Mouse (Mus musculus): ENCODE measurements around the gene Lars2.
"Not testable (repeated sequence)": the region's sequence is repeated elsewhere in the genome, so short reads cannot be mapped to it uniquely, and the experiment has no call there.

Lars2 gene

DNA sequence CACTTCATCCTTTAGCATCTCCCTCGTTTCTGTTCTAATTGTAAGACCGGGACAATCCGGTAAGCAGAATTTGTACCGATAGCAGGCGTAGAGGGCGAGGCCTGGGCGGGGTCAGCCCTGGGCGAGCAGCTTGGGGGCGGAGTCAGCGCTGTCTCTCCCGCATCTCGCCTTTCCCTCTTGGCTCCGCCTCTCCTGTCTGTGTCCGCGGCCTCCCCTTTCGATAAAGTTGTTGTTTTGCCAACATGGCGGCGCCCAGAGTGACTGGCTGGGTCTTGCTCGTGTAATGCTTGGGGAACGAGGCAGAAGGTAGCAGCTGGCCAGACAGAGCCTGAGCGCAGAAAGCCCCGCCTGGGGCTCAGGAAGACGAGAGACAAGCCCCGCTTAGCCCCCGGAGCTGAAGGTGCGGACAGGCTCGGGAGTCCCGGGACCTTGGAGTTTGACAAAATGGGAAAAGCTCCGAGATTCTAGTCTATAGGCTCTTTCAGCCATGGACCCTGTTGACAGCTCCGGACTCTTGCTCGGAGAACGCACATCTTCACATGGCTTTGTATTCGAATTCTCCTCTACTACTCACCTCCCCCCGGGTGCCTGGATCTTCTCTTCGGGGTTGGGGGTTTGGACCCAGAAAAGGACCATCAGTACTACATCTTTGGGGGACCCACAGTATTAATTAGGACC lies at the start of gene Lars2:
Lars2 (plus strand) TSS at position 220 of the 678 bp plus-strand sequence.
- peak; percentile 90 for DNase-seq (ENCODE audit: low spot score)

DNA sequence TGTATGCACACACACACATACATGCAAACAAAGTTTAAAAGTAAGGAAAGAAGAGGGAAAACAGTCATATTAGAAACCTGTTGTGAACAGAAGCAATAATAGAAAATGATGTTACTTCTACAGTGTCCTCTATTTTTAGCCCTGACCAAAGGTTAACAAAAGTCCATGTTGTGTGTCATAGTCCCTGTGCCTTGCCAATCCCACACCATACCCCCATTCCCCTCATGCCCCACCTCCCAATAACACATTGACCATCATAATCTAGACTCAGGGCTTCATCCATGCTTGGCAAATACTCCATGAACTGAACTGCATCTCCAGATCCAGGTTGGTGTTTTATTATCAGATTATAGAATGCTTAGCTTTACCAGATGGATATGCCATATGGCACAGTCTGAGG lies 40.6 kb upstream of the Lars2 start:
- no peak for DNase-seq (ENCODE audit: low spot score)

DNA sequence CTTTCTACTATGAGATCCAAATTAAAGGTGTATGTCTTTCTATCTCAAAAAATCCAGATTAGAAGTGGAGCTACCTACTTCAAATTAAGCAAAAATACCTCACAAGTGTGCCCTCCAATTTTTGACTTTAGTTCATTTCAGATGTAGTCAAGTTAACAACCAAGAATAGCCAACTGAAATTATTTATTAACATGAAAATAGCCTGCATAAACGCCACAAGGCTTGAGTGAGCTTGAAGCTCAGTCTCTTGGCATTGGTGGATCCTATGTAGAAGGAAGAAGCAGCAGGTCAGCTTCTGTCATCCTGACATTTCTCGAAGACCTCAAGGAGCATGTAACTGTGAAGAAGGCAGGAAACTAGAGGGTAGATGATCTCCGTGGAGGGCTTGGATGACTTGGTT lies 38.4 kb upstream of the Lars2 start:
- DNase-seq (ENCODE audit: low spot score) = no peak

DNA sequence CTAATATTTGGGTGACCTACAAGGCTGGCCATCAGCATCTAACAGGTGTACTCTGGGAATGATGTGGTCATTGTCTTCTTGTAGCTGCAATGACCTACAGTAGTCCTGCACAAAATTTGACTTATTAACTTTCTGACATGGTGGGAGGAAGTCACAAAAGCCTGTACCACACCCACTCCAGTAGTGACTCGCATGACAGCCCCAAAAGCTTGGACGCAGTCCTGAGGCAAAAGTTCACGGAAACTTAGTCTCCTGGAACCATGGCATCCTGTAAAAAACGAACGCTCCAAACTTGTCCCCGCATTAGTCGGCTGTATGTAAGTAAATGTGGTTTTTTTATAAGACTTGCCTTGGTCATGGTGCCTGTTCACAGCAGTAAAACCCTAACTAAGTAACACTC lies 36.9 kb upstream of the Lars2 start:
- DNase-seq (ENCODE audit: low spot score) = no peak

DNA sequence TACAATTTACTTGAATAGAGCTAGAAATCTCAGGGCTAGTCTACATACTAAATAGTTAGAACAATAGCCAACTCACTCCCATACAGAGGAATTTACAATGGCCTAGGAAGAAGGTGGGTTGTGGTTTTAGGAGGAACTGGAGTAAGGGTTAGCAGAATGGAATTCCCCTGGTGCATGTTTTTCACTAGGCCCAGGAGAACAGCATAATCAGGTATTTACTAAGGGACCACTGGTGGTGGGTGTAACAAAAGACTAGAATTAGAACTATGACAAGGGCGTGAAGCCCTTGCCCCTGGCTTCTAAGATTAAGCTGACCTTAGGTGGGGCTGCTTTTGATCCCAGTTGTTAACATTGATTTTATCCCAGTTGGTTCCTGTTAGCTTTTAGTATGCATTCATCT lies 36.5 kb upstream of the Lars2 start:
- DNase-seq (ENCODE audit: low spot score) = not testable (repeated sequence)

DNA sequence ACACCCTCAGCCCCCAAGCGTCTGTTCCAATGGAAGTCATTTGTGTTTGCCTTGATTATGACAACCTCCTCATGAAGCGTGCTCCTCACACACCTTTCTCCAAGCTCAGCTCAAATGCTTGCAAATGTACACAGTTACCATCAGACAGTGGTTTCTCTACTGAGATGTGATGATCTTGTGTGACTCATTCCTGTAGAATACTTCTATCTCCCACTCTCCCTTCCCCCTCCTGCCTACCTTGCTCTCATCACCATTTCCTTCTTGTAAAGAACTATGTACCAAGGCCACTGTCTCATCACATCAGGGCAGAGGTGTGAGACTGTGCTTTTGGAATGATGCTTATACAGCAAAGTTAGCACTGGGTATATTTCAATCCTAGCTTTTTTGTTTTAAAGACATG lies 33.2 kb upstream of the Lars2 start:
- no peak for DNase-seq (ENCODE audit: low spot score)

DNA sequence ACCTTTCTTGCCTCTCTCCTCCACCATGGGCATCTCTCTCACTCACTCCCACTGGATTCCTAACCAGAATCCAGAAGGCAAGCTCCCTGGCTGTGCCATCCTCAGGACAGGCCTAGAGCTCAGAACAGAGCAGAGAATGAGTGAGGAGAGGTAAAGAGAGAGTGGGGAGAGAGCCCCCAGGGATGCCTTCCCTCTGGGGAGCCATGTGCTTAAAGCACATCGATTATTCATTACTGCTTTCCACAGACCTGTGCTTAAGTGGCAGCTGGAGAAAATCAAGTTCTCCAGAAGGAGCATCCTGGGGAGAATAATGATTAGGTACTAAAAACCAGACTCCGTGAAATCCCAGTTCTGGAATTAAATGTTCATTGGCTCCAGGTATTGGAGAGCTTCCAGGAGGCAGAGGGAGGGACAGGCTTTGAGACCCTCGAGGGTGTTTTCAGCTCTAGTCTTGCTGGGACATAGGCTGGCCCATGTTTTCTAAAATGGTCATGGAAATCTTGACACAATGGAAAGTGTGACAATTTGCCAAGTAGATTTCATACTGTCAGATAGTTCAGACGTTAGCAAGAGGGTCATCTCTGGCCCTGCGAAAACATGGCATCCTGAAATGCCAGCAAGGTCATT lies 31.6 kb upstream of the Lars2 start:
- no peak for DNase-seq (ENCODE audit: low spot score)

DNA sequence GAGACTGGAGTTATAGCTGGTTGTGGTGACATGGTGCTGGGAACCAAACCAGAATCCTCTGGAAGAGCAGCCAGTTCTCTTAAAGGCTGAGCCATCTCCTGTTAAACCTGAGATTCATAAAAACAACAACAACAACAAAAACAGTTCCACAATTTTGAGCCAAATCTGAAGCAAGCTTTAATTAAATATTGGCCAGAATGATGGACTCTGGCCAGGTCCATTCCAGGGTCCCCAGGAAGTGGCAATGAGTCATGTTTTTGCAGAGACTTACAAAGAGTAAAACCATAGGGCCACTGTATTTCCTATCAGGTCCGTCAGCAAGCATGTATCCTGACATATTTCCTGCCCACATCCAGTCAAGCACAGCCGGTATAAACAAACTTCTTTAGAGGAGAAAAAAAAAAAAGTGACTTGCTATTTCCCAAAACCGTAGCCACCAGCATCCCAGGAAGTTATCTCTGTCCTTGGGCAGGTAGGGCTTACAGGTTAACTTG lies 27.0 kb upstream of the Lars2 start:
- DNase-seq (ENCODE audit: low spot score) = no peak

DNA sequence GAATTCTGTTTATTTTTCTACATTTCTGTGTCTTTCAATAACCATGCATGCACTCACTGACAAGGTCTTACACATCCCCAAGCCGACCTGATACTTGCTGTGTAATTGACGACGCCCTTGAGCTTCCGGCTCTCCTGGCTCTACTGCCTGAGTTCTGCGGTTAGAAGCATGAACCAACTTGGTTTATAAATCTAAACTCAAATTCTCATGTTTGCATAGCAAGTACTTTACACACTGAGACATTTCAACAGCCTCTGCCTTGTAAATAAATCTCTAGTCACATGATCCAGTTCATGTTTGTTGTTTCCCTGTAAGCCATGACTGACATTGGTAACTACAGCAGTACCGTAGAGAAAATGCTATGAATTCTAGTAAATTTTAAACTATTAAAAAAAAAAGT lies 25.5 kb upstream of the Lars2 start:
- DNase-seq (ENCODE audit: low spot score) = no peak

DNA sequence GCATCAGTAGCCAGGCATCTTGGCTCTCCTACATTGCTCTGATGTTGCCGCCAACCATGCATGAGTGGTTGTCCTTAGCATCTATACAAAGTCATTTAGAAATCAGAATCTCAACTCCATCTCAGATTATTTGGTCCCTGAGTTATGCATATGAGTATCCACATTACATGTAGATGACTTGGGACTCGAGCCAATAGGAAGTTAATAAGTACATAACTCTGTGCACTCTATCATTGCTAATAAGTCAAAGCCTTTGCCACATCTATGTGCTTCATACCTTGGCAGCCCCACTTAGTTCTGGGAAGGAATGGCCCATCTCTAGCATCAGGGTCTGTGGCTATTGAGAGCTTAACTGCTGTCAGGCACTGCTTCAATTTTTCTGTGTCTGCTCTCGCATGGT lies 23.7 kb upstream of the Lars2 start:
- no peak for DNase-seq (ENCODE audit: low spot score)

DNA sequence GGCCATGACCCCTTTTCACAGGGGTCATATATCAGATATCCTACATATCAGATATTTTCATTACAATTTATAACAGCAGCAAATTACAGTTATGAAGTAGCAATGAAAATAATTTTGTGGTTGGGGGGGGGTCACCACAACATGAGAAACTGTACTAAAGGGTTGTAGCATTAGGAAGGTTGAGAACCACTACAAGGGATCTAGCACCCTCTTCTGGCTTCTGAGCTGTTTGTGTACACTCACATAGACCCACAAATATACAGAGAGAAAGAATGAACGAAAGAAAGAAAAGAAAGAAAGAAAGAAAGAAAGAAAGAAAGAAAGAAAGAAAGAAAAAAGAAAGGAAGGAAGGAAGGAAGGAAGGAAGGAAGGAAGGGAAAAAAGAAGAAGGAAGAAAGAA lies 17.4 kb upstream of the Lars2 start:
- not testable (repeated sequence) for DNase-seq (ENCODE audit: low spot score)

DNA sequence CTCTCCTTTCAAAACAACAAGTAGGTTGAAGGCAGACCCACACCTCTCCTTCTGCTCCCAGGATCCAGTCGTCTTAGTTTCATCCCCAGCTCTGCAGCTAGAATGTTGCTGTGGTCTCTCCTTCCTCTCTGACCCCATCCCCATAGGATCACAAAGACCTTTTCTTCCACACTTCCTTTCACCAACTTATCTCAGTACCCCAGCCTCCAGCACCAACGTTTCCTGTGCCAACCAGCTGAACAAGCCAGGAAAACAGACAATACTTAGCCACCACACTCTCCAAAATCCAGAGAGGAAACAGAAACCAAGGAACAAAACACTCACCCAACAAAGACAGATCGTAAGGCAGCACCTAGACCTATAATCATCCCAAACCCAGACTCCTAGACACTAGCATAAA lies 6.7 kb upstream of the Lars2 start:
- no peak for DNase-seq (ENCODE audit: low spot score)

DNA sequence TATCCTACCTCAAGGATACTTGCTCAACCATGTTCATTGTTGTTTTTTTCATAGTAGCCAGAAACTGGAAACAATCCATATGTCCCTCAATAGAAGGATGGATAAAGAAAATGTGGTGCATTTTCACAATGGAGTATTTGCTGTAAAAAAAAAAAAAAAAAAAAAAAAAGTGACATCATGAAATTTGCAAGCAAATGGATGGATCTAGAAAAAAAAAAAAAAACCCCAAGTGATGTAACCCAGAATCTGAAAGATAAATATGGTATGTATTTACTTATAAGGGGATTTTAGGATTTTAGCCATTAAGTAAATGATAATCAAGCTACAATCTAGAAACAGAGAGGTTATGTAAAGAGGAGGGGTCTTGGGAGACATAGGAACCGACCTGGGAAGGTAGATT lies 1.4 kb upstream of the Lars2 start:
- DNase-seq (ENCODE audit: low spot score) = no peak

DNA sequence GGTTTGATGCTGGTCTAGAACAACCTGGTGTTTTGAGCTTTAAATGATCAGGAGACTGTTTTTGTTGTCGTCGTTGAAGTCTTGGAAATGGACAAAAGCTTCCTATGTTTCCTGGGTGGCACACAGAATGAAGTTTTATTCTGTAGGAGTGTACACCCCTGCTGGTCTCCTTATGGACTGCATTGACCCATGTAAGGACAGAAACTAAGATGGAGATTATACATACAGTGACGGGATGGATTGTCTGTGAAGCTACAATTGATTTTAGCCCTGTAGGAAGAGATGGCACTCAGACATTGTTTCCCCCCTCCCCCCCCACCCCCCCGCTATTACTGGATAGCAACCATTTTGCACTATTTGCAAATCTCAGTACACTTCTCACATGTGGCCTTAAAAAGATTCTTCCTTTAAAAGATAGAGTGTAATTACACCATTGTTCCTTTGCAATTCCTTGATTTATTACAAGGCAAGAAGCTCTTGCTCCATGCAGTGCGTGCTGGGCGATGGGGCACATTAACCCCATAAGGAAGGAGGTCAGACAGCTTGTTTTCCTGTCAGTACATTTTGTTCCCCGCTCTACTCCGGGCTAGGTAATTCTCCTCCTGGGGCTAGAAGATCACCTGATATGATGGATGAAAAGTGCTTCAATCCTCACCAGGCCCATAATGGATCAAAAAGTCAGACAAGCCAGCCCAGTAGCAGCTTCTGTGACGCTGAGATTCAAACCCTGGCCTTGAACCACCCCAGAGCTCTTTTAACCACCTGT lies 602 bp upstream of the Lars2 start:
- no peak for DNase-seq (ENCODE audit: low spot score)

DNA sequence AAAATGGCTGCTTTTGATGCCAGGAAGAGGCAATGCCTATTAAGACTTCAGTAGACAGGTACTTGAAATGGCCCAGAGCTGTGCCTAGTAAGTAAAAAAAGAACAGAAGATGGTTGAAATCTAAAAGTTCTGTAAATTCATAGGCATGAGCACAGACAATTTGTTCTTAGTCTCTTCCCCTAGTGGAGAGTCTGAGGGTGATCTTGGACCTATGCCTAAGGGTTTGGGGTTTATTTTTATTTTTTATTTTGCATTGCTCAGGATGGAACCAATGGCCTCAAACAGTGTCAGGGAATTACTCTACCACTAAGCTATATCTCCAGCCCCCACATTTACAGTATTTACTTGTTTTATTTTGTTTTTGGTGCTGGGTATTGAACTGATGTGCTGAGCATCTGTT lies 909 bp downstream of the Lars2 start:
- DNase-seq (ENCODE audit: low spot score) = no peak

DNA sequence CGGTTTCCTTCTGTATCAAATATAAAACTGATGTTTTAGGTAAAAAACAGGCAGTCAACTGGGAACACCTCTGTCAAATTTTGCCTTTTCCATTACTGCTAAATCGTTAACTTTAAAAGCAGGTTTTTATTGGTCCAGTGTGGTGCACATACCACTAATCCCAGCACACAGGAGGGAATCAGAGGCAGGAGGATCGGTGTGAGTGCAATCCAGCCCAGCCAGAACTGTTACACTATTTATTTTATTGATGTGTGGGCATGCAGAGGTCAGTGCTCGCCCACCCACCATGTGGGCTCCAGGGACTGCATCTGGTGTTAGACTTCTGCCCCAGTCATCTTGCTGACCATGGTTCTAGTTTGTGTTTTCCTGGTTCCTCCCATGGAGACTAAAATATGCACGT lies 15.7 kb downstream of the Lars2 start:
- DNase-seq (ENCODE audit: low spot score) = no peak

DNA sequence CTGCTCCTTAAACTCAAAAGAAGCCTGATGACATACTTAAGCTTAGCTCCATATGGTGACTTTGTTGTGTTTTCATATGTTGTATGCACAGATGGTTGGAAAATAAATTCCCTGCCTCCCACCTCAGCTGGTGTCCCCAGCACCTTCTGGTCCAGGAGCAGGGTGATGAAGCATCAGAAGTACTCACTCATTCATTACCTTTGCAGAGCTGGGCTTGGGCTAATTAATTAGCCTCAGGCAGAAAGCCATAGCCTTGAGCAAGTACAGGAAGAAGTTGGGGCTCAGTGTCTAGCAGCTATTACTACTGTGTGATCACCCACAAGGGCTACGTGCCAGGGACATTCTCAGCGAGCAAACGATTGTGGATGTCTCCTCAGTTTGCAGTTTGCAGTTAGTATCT lies 18.0 kb downstream of the Lars2 start:
- no peak for DNase-seq (ENCODE audit: low spot score)

DNA sequence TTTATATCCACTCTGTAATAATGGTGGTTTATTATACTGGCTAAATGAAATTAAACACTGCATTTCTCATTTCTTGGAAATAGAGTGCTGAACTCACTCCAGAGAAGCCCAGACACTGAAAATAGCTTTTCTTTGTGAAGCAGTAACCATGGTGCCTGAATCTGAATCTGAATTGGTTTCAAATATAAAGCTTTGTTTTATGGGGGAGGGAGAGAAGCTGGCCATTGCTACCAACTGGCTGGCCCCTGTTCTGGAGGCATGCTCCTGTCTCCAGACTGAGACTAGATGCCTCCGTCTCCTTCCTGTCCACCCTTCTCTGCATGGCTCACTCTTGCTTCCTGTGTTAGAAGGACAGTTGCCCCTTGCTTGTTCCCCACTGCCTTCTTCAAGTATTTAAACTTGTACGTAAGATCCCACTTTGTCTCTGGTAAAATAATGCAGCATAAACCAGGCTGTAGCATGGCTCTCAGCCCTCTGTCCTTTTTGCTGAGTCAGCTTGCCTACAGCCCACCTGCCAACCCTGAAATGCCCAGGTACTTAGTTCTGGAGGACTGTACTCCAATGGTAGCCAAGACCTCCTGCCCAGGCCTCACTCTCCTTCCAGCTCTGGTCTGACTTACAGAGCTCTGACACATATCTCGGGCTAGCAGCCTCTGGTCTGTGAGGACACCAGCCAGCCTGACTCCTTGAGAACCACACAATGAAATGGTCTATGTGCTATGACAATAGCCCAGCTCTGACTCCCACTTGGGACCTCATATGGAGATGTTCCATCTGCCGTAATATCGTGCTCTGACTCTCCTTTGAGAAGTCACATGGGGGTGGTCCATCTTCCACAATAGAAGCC lies 18.8 kb downstream of the Lars2 start:
- no peak for DNase-seq (ENCODE audit: low spot score)

DNA sequence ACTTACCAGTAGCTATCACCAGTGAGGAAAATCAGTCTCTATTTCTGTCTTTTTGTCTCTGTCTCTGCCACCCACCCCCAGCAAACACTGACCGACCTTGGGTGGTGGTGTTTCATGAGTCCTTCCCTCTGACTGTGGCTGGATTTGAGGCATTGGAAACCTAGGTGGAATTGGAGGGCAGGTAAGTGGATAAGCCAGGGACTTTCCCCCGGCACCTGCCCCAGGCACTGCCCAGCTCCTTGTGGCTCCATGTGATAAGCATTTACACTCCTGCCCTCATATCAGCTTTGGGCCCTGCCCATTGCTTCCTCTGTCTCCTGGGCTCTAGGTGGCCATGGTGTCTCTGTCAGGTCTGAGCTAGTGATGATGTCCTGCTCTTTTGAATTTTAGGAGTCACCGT lies 19.6 kb downstream of the Lars2 start:
- no peak for DNase-seq (ENCODE audit: low spot score)

DNA sequence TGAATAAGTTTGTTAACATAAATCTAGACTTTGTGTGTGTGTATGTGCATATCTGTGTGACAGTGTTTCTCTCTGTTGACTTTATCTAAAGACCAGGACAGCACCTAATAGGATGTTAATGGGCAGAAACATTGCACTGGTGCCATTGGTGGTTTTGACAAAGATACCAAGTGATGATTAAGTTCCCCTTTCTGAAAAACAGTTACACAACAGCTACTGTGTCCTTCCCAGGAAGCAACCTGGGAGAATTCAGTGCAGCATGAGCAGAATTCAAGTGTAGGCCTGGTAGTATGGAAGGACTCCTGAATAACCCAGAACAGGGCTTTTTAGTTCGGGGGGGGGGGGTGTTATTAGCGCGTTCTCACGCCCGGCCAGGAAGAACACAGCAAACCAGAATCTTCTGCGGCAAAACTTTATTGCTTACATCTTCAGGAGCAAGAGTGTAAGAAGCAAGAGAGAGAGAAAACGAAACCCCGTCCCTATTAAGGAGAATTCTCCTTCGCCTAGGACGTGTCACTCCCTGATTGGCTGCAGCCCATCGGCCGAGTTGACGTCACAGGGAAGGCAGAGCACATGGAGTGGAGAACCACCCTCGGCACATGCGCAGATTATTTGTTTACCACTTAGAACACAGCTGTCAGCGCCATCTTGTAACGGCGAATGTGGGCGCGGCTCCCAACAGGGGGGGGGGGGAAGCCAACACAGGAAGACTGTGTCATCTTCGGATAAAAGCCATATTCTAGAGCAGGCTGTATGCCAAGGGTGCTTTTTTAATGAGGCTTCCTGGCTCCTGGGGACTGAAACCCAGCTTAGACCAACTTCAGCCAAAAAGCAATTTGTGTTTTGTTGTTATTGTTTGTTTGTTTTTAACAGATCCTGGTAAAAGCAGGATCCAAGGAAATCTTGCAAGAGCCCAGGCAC lies 21.6 kb downstream of the Lars2 start:
- not testable (repeated sequence) for DNase-seq (ENCODE audit: low spot score)

DNA sequence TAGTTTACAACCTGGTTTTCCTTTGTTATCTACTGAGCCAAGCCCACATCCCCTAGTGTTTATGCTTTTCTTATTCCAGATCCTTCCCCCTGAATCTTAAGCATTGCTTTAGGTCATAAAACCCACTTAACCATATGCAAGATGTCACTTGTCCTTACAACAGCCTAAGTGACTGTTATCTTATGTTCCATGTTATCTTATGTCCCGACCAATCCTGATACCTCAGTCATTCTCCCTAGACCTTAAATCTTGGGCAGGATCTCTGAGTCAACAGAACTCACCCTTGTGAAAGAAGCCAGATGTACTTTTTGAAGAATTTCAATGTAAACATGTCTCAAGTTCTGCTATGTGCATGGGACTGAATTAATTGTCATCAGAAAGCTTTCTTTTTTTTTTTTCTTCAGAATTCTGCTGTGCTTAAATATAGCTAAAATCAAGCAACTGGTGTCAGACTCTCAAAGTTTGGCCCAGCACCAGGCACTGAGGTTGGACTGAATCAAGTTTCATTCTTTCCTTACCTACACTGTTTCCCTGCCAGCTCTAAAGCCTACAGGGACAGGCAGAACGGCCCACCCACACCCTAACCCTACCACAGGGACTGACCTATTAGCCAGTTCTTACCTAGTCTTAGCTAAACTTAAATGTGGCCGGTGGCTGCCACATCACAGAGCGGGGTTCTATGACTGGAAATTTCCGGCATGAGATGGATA lies 24.6 kb downstream of the Lars2 start:
- no peak for DNase-seq (ENCODE audit: low spot score)

Data from spleen, adult 12 weeks (tissue).